Mouse (Mus musculus) C2C12 (cell line): Measurements from ENCODE around the gene Csnk2b.

ENCODE experiments used
- CTCF ChIP-seq: IDR thresholded peaks from one replicate; pipeline ENCODE4 v1.5.1; 2011; ENCODE audit not compliant: control insufficient read depth, insufficient read depth, insufficient read length
- MAX ChIP-seq: IDR thresholded peaks from one replicate; pipeline ENCODE4 v1.6.1; 2011; ENCODE audit warnings: mild to moderate bottlenecking, control low read depth

- TF ChIP-seq CTCF (no peak), MAX (no peak)
These were observed 36.5 kb downstream of the Csnk2b start, which contains the start of gene Ly6g6f for GRCm38 (mm10) chr17:35085208-35085865.
